Comparison of ENCODE assay signal across 19 mouse cellular contexts in the genomic region with DNA sequence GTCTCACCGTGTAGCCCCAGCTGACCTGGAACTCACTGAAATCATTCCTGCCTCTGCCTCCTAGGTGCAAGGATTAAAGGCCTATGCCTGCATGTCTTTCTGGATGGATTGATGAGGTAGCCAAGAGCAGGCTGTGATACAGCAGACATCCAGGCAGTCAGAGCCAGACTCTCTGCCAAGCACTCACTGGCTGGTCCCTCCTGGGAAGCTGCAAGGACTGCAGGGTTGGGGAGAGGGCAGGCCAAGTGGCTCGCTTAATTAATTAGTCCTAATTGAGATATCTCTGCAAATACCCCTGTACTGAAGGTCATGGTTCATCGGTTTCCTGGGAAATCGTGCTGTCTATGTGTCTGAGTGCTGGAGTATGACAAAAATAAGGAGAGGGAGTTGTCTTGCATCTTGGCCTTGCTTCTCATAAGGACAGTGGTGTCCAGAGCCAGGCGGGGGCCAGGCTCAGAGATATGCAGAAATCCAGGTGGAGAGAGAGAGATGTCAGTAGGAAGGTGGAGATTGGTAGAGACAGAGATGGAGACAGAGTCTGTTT. TPM values are rescaled to one million over a fixed set of nuclear protein-coding genes. Genes with fewer than 3 reads are reported as not detected.
DNase-seq lines count a peak whose midpoint lies in the region; ATAC-seq lines count a peak whose summit lies in the region.
"Had no signal": no experiment of that assay in that cellular context is flagged by ENCODE, and none has a peak within 500 bp of the region (broad histone marks: within the 10 kb centered on the region; RNA-seq: fewer than 3 reads in every experiment).

No protein-coding gene starts in this region.

- H3K9ac ChIP-seq in neural tube, embryonic 11.5 days (ENCODE audit: low read length), result no peak overlapping the region
- H3K9ac ChIP-seq in forebrain, embryonic 16.5 days (replicated peaks; ENCODE audit: low read depth, low read length), result peak overlapping the region; percentile 23; the same call in 1 of the 2 replicates
- no peak overlapping the region for H3K9ac ChIP-seq in neural tube, embryonic 14.5 days (replicated peaks; ENCODE audit: low read depth, low read length)

- H3K27me3 ChIP-seq in neural tube, embryonic 11.5 days (ENCODE audit: control insufficient read depth, insufficient read depth, low read length), result no peaks in the 10 kb centered on the region
- H3K27me3 ChIP-seq in forebrain, embryonic 16.5 days (replicated peaks; ENCODE audit: control insufficient read depth, insufficient read depth, low read length), result no peaks in the 10 kb centered on the region
- H3K27me3 ChIP-seq in midbrain, embryonic 10.5 days (ENCODE audit: low read depth, poor library complexity, severe bottlenecking), result no peaks in the 10 kb centered on the region
- no peaks in the 10 kb centered on the region for H3K27me3 ChIP-seq in neural tube, embryonic 14.5 days (ENCODE audit: control insufficient read depth, insufficient read depth, low read length)

- no peaks in the 10 kb centered on the region for H3K36me3 ChIP-seq in neural tube, embryonic 11.5 days (ENCODE audit: control insufficient read depth, insufficient read depth, low read length)
- H3K36me3 ChIP-seq in forebrain, embryonic 16.5 days (ENCODE audit: control insufficient read depth, insufficient read depth), result no peaks in the 10 kb centered on the region
- H3K36me3 ChIP-seq in midbrain, embryonic 10.5 days, result peaks cover 7% of the 10 kb centered on the region; the same call in 1 of the 2 replicates
- H3K36me3 ChIP-seq in neural tube, embryonic 14.5 days (ENCODE audit: control insufficient read depth, insufficient read depth, low read length), result no peaks in the 10 kb centered on the region
- H3K36me3 ChIP-seq: G1E; heart, embryonic 10.5 days had no signal

- H3K27ac ChIP-seq in neural tube, embryonic 11.5 days (ENCODE audit: low read depth, low read length), result peak overlapping the region; percentile 66; the same call in 1 of the 2 replicates
- peak overlapping the region; percentile 81 for H3K27ac ChIP-seq in forebrain, embryonic 16.5 days (ENCODE audit: low read length)
- peak overlapping the region; percentile 24 for H3K27ac ChIP-seq in midbrain, embryonic 10.5 days (replicated peaks)
- peak overlapping the region; percentile 75 for H3K27ac ChIP-seq in neural tube, embryonic 14.5 days (ENCODE audit: low read depth, low read length)
- H3K27ac ChIP-seq: gastrocnemius, adult 2 months; heart, embryonic 10.5 days had no signal

- ATAC-seq in neural tube, embryonic 11.5 days (ENCODE audit: insufficient read depth, low FRiP score, low TSS enrichment), result peak; percentile 37; the same call in 1 of the 2 replicates
- peak; percentile 63 for ATAC-seq in forebrain, embryonic 16.5 days
- peak; percentile 36; the same call in 1 of the 2 replicates for ATAC-seq in neural tube, embryonic 14.5 days (ENCODE audit: low read depth)
- ATAC-seq in monocyte, adult 5-6 weeks (replicated peaks; ENCODE audit: insufficient number of reproducible peaks, low FRiP score, low TSS enrichment, poor library complexity, severe bottlenecking), result no peak

- H3K4me3 ChIP-seq in neural tube, embryonic 11.5 days (ENCODE audit: low read depth, low read length), result no peak overlapping the region
- no peak overlapping the region for H3K4me3 ChIP-seq in forebrain, embryonic 16.5 days (replicated peaks; ENCODE audit: low read length)
- H3K4me3 ChIP-seq in midbrain, embryonic 10.5 days, result peak overlapping the region; percentile 3; the same call in 1 of the 2 replicates
- H3K4me3 ChIP-seq in neural tube, embryonic 14.5 days (ENCODE audit: low read depth, low read length), result no peak overlapping the region
- H3K4me3 ChIP-seq: gastrocnemius, adult 2 months; heart, embryonic 10.5 days had no signal

- H3K9me3 ChIP-seq in neural tube, embryonic 11.5 days (ENCODE audit: control insufficient read depth, low read length), result no peaks in the 10 kb centered on the region
- H3K9me3 ChIP-seq in forebrain, embryonic 16.5 days (ENCODE audit: control insufficient read depth, low read length), result no peaks in the 10 kb centered on the region
- H3K9me3 ChIP-seq in midbrain, embryonic 10.5 days (replicated peaks), result 0 out of 2 replicates have a peak, but pooled peaks cover 6% of the 10 kb centered on the region
- no peaks in the 10 kb centered on the region; the same call in 1 of the 2 replicates for H3K9me3 ChIP-seq in neural tube, embryonic 14.5 days (ENCODE audit: control insufficient read depth, low read length)
- H3K9me3 ChIP-seq: G1E; heart, embryonic 10.5 days had no signal

- no peak overlapping the region for H3K4me2 ChIP-seq in neural tube, embryonic 11.5 days (ENCODE audit: low read depth)
- H3K4me2 ChIP-seq in forebrain, embryonic 16.5 days (ENCODE audit: low read length), result no peak overlapping the region
- H3K4me2 ChIP-seq in neural tube, embryonic 14.5 days (ENCODE audit: low read depth, low read length), result no peak overlapping the region

- WGBS in neural tube, embryonic 11.5 days, result 71% methylated on average over 5 of the region's 5 CpGs
- WGBS in forebrain, embryonic 16.5 days, result 54% methylated on average over 5 of the region's 5 CpGs
- 64% methylated on average over 5 of the region's 5 CpGs for WGBS in midbrain, embryonic 10.5 days
- WGBS in neural tube, embryonic 14.5 days, result 55% methylated on average over 5 of the region's 5 CpGs

- DNase-seq in neural tube, embryonic 11.5 days (ENCODE audit: low spot score), result no peak
- no peak for DNase-seq in neural tube, embryonic 10.5 days (ENCODE audit: extremely low spot score, low spot score)
- DNase-seq in midbrain, embryonic 10.5 days (ENCODE audit: low spot score), result no peak
- no peak for DNase-seq in adrenal gland, adult 2 months
- no peak for DNase-seq in ovary, postnatal 10 days (ENCODE audit: low spot score)
- DNase-seq: adrenal gland, postnatal 36 days; cerebellum, adult 11 months; gastrocnemius, adult 2 months; kidney, adult 18-20 months; kidney, postnatal 4 days; right cerebral cortex, postnatal 14 days; thymus, adult 2 months had no signal

- no peaks in the 10 kb centered on the region for H3K4me1 ChIP-seq in neural tube, embryonic 11.5 days (ENCODE audit: control insufficient read depth, insufficient read depth, low read length)
- peaks cover 17% of the 10 kb centered on the region for H3K4me1 ChIP-seq in forebrain, embryonic 16.5 days (replicated peaks; ENCODE audit: control insufficient read depth, insufficient read depth, low read length)
- peaks cover 13% of the 10 kb centered on the region for H3K4me1 ChIP-seq in midbrain, embryonic 10.5 days
- peaks cover 14% of the 10 kb centered on the region; the same call in 1 of the 2 replicates for H3K4me1 ChIP-seq in neural tube, embryonic 14.5 days (ENCODE audit: control insufficient read depth, insufficient read depth, low read length)

RNA-seq across cellular contexts. Expression of a gene that starts 33.1 kb away (rescaled TPM):
- 76.1 and 88.4 TPM in 2 replicates for polyA plus RNA-seq in neural tube, embryonic 11.5 days (2014; fragmentation: Nextera tagmentation; extraction: Ambion mirVana)
- polyA plus RNA-seq in forebrain, embryonic 16.5 days (2015; fragmentation: Nextera tagmentation; extraction: Ambion mirVana), result 143 and 173 TPM in 2 replicates
- polyA plus RNA-seq in midbrain, embryonic 10.5 days (2016; fragmentation: Nextera tagmentation; extraction: Ambion mirVana), result 26.8 and 34.6 TPM in 2 replicates
- polyA plus RNA-seq in neural tube, embryonic 14.5 days (2014; fragmentation: Nextera tagmentation; extraction: Ambion mirVana), result 155 and 202 TPM in 2 replicates
- total RNA-seq in adrenal gland, adult 2 months (2021), result 1 to 10 TPM in 1 of 2 experiments, under 1 TPM in 1; 0.49 to 1.0 TPM
- 1.1 and 2.9 TPM in 2 replicates for polyA plus RNA-seq in adrenal gland, adult 2 months (2012; rRNA removed)
- not detected in 3 replicates for total RNA-seq in monocyte, adult 5-6 weeks (2017)
- total RNA-seq: G1E; megakaryocyte, adult 5-6 weeks; neutrophil, adult 5-6 weeks had no signal
- polyA plus RNA-seq: G1E had no signal

Comparison
In these comparisons a context has a peak if more than half of its experiments do, and no peak if none do; other contexts are left out.
1. H3K27ac ChIP-seq: peak in every context shown above with its lines; median percentile 81 in forebrain, embryonic 16.5 days; 75 in neural tube, embryonic 14.5 days; 66 in neural tube, embryonic 11.5 days; 24 in midbrain, embryonic 10.5 days.